ENCODE assay signal across 9 mouse cellular contexts in the genomic region with DNA sequence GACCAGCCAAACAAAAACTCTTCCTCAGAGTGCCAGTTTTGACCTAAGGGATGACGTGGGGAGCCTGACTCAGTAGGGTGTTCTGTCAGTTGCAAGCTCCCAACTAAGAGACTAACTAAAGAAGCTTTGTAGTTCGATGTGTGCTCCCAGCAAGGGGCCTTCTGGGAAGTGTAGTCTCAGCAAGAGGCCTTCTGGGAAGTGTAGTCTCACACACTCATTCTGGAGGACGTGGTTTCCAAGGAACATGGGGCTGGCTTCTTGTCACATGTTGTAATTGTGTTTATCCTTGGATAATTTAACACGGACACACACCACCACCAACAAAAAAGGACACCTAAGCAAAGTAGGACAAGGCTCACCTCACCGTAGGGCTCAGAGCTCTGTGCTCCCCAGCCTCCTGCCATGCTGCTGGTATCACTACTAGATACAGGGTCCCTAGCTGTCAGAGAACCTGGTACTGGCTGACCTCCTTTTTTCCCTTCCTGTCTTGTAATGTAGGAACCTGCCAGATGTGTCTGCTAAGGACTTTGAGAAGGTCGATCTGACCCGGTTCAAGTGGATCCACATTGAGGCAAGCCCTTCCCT. TPM values are rescaled to one million over a fixed set of nuclear protein-coding genes. Genes with fewer than 3 reads are reported as not detected.
DNase-seq lines count a peak whose midpoint lies in the region; ATAC-seq and TF ChIP-seq lines count a peak whose summit lies in the region.
"Had no signal": no experiment of that assay in that cellular context is flagged by ENCODE, and none has a peak within 500 bp of the region (broad histone marks: within the 10 kb centered on the region; RNA-seq: fewer than 3 reads in every experiment).

No protein-coding gene starts in this region.

- no peaks in the 10 kb centered on the region for H3K9me3 ChIP-seq in ES-E14 (ENCODE audit: control insufficient read depth, insufficient read depth, low read depth, low read length)
- H3K9me3 ChIP-seq in forebrain, embryonic 10.5 days = no peaks in the 10 kb centered on the region
- no peaks in the 10 kb centered on the region for H3K9me3 ChIP-seq in kidney, embryonic 15.5 days (replicated peaks)
- no peaks in the 10 kb centered on the region for H3K9me3 ChIP-seq in midbrain, embryonic 13.5 days

- intact Hi-C loops in gastrocnemius, postnatal 14 days (cut with DNase I; ENCODE audit: low total_unique reads) = loop anchor here (5.0 kb wide), 1 partner anchor 74 kb away; no protein-coding TSS in a partner anchor

- peak; percentile 53 to 57 for DNase-seq in cerebellum, postnatal 10 days
- DNase-seq in ES-E14 (ENCODE audit: low read depth, low spot score) = no peak
- no peak for DNase-seq in forebrain, embryonic 10.5 days (ENCODE audit: extremely low spot score, low spot score)
- no peak for DNase-seq in gastrocnemius, postnatal 14 days
- DNase-seq in gastrocnemius, postnatal 25 days = no peak

- H3K4me1 ChIP-seq in ES-E14 (ENCODE audit: control insufficient read depth in 2 of 2, insufficient read depth in 2 of 2, low read length in 2 of 2, poor library complexity in 1 of 2) = peaks cover 0 to 5% of the 10 kb centered on the region in 2 experiments; a peak in 1 of 4 replicates
- peaks cover 8% of the 10 kb centered on the region for H3K4me1 ChIP-seq in forebrain, embryonic 10.5 days
- peaks cover 5% of the 10 kb centered on the region for H3K4me1 ChIP-seq in kidney, embryonic 15.5 days
- no peaks in the 10 kb centered on the region for H3K4me1 ChIP-seq in midbrain, embryonic 13.5 days (replicated peaks)

- WGBS in forebrain, embryonic 10.5 days = 44% methylated on average over 7 of the region's 7 CpGs
- 41% methylated on average over 7 of the region's 7 CpGs for WGBS in kidney, embryonic 15.5 days
- 45% methylated on average over 7 of the region's 7 CpGs for WGBS in midbrain, embryonic 13.5 days

- no peak overlapping the region for H3K4me3 ChIP-seq in ES-E14 (ENCODE audit: insufficient read depth in 1 of 2, low read depth in 1 of 2, low read length in 2 of 2, poor library complexity in 1 of 2, severe bottlenecking in 1 of 2)
- H3K4me3 ChIP-seq in forebrain, embryonic 10.5 days = no peak overlapping the region; the same call in 1 of the 2 replicates
- H3K4me3 ChIP-seq in kidney, embryonic 15.5 days (replicated peaks) = no peak overlapping the region
- no peak overlapping the region for H3K4me3 ChIP-seq in midbrain, embryonic 13.5 days (replicated peaks)

- H3K36me3 ChIP-seq in ES-E14 (ENCODE audit: control insufficient read depth, insufficient read depth, low read length, poor library complexity, severe bottlenecking) = no peaks in the 10 kb centered on the region
- no peaks in the 10 kb centered on the region for H3K36me3 ChIP-seq in forebrain, embryonic 10.5 days (replicated peaks)
- H3K36me3 ChIP-seq in kidney, embryonic 15.5 days = 0 out of 2 replicates have a peak, but pooled peaks cover 6% of the 10 kb centered on the region
- H3K36me3 ChIP-seq in midbrain, embryonic 13.5 days = no peaks in the 10 kb centered on the region

- no peak overlapping the region for H3K9ac ChIP-seq in ES-E14 (ENCODE audit: insufficient read depth, low read depth, low read length, poor library complexity, severe bottlenecking)
- no peak overlapping the region for H3K9ac ChIP-seq in kidney, embryonic 15.5 days
- H3K9ac ChIP-seq in midbrain, embryonic 13.5 days (replicated peaks) = no peak overlapping the region

- peak overlapping the region; percentile 41 for H3K4me2 ChIP-seq in kidney, embryonic 15.5 days
- H3K4me2 ChIP-seq in midbrain, embryonic 13.5 days (replicated peaks) = peak overlapping the region; percentile 37

- H3K27me3 ChIP-seq in forebrain, embryonic 10.5 days (ENCODE audit: poor library complexity, severe bottlenecking) = 0 out of 2 replicates have a peak, but pooled peaks cover under 1% of the 10 kb centered on the region
- H3K27me3 ChIP-seq in kidney, embryonic 15.5 days = no peaks in the 10 kb centered on the region
- H3K27me3 ChIP-seq in midbrain, embryonic 13.5 days = peaks cover 4% of the 10 kb centered on the region

- in situ Hi-C loops in ES-E14 (cut with MboI; ENCODE audit: low sequenced_read_pairs in 2 of 2, unreplicated experiment in 2 of 2) = loop anchor here in 1 of 2 experiments (25.0 kb wide), 1 partner anchor 116 kb away; a partner anchor contains a TSS

- no peak for ATAC-seq in cerebellum, adult (ENCODE audit: insufficient number of reproducible peaks, low FRiP score, low TSS enrichment)
- no peak for ATAC-seq in kidney, embryonic 15.5 days (replicated peaks; ENCODE audit: low FRiP score)
- peak; percentile 76 for ATAC-seq in midbrain, embryonic 13.5 days

- H3K27ac ChIP-seq in ES-E14 (ENCODE audit: insufficient read depth, low read depth, low read length, poor library complexity, severe bottlenecking) = no peak overlapping the region
- H3K27ac ChIP-seq in forebrain, embryonic 10.5 days = peak overlapping the region; percentile 40
- H3K27ac ChIP-seq in kidney, embryonic 15.5 days = no peak overlapping the region
- H3K27ac ChIP-seq in midbrain, embryonic 13.5 days = no peak overlapping the region
- H3K27ac ChIP-seq: macrophage had no signal

TF ChIP-seq in ES-E14, 5 proteins besides CTCF, POLR2A, EP300 and RAD21:
- TF ChIP-seq MAFK (IDR thresholded peaks at IDR 0.05; ENCODE audit: insufficient read depth, low read depth, low read length) (no peak), HCFC1 (IDR thresholded peaks at IDR 0.05; ENCODE audit: borderline replicate concordance, insufficient read depth, low read length) (peak; percentile 96)
TF ChIP-seq in ES-E14: peak in this region for 1.

RNA-seq across cellular contexts. Expression of a gene that starts 6.8 kb away (rescaled TPM):
- total RNA-seq in ES-E14 (2012; rRNA removed) = 14.9 and 21.2 TPM in 2 replicates
- 7.8 and 8.9 TPM in 2 replicates for polyA plus RNA-seq in forebrain, embryonic 10.5 days (2016; fragmentation: Nextera tagmentation; extraction: Ambion mirVana)
- 29.3 and 29.7 TPM in 2 replicates for polyA plus RNA-seq in kidney, embryonic 15.5 days (2015; fragmentation: Nextera tagmentation; extraction: Ambion mirVana)
- polyA plus RNA-seq in midbrain, embryonic 13.5 days (2015; fragmentation: Nextera tagmentation; extraction: Ambion mirVana) = 5.6 and 6.8 TPM in 2 replicates
- total RNA-seq in gastrocnemius, postnatal 14 days (2021) = 10 to 100 TPM; 31.4 to 32.7 TPM
- total RNA-seq in gastrocnemius, postnatal 25 days (2021) = 10 to 100 TPM; 25.2 to 34.5 TPM

RNA-seq across cellular contexts. Expression of a gene that starts 14.8 kb away (rescaled TPM):
- total RNA-seq in ES-E14 (2012; rRNA removed) = 14.3 and 16.6 TPM in 2 replicates
- 78.2 and 78.3 TPM in 2 replicates for polyA plus RNA-seq in forebrain, embryonic 10.5 days (2016; fragmentation: Nextera tagmentation; extraction: Ambion mirVana)
- 258 and 306 TPM in 2 replicates for polyA plus RNA-seq in kidney, embryonic 15.5 days (2015; fragmentation: Nextera tagmentation; extraction: Ambion mirVana)
- 14.1 and 16.6 TPM in 2 replicates for polyA plus RNA-seq in midbrain, embryonic 13.5 days (2015; fragmentation: Nextera tagmentation; extraction: Ambion mirVana)
- 10 to 100 TPM; 25.7 to 31.3 TPM for total RNA-seq in gastrocnemius, postnatal 14 days (2021)
- 10 to 100 TPM in 1 of 2 experiments, 1 to 10 TPM in 1; 9.3 to 10.9 TPM for total RNA-seq in gastrocnemius, postnatal 25 days (2021)

RNA-seq across cellular contexts. Expression of a gene that starts 17.4 kb away (rescaled TPM):
- total RNA-seq in ES-E14 (2012; rRNA removed) = 14.7 and 21.5 TPM in 2 replicates
- polyA plus RNA-seq in forebrain, embryonic 10.5 days (2016; fragmentation: Nextera tagmentation; extraction: Ambion mirVana) = 4.8 and 5.0 TPM in 2 replicates
- 12.5 and 17.4 TPM in 2 replicates for polyA plus RNA-seq in kidney, embryonic 15.5 days (2015; fragmentation: Nextera tagmentation; extraction: Ambion mirVana)
- polyA plus RNA-seq in midbrain, embryonic 13.5 days (2015; fragmentation: Nextera tagmentation; extraction: Ambion mirVana) = 23.0 TPM in 2 replicates
- total RNA-seq in gastrocnemius, postnatal 14 days (2021) = 1 to 10 TPM; 4.5 to 7.7 TPM
- 1 to 10 TPM; 3.4 to 4.3 TPM for total RNA-seq in gastrocnemius, postnatal 25 days (2021)
- polyA plus RNA-seq: macrophage had no signal

RNA-seq across cellular contexts. Expression of a gene that starts 20.4 kb away (rescaled TPM):
- total RNA-seq in ES-E14 (2012; rRNA removed) = 203 and 229 TPM in 2 replicates
- polyA plus RNA-seq in forebrain, embryonic 10.5 days (2016; fragmentation: Nextera tagmentation; extraction: Ambion mirVana) = 392 and 397 TPM in 2 replicates
- polyA plus RNA-seq in kidney, embryonic 15.5 days (2015; fragmentation: Nextera tagmentation; extraction: Ambion mirVana) = 491 and 504 TPM in 2 replicates
- polyA plus RNA-seq in midbrain, embryonic 13.5 days (2015; fragmentation: Nextera tagmentation; extraction: Ambion mirVana) = 270 and 306 TPM in 2 replicates
- 100 to 1,000 TPM; 119 to 134 TPM for total RNA-seq in gastrocnemius, postnatal 14 days (2021)
- 100 to 1,000 TPM; 103 to 117 TPM for total RNA-seq in gastrocnemius, postnatal 25 days (2021)

RNA-seq across cellular contexts. Expression of a gene that starts 32.1 kb away (rescaled TPM):
- 94.2 and 96.4 TPM in 2 replicates for total RNA-seq in ES-E14 (2012; rRNA removed)
- 141 and 142 TPM in 2 replicates for polyA plus RNA-seq in forebrain, embryonic 10.5 days (2016; fragmentation: Nextera tagmentation; extraction: Ambion mirVana)
- 146 and 151 TPM in 2 replicates for polyA plus RNA-seq in kidney, embryonic 15.5 days (2015; fragmentation: Nextera tagmentation; extraction: Ambion mirVana)
- polyA plus RNA-seq in midbrain, embryonic 13.5 days (2015; fragmentation: Nextera tagmentation; extraction: Ambion mirVana) = 108 and 129 TPM in 2 replicates
- total RNA-seq in gastrocnemius, postnatal 14 days (2021) = 10 to 100 TPM; 77.5 to 90.5 TPM
- 10 to 100 TPM; 69.8 to 81.6 TPM for total RNA-seq in gastrocnemius, postnatal 25 days (2021)

Comparison
In these comparisons a context has a peak if more than half of its experiments do, and no peak if none do; other contexts are left out.
1. DNase-seq: peak in cerebellum, postnatal 10 days (2 of 2); none in ES-E14 (single experiment), forebrain, embryonic 10.5 days (single experiment), gastrocnemius, postnatal 14 days (single experiment) and gastrocnemius, postnatal 25 days (single experiment).